21 mouse cellular contexts compared by ENCODE assay signal in the genomic region with DNA sequence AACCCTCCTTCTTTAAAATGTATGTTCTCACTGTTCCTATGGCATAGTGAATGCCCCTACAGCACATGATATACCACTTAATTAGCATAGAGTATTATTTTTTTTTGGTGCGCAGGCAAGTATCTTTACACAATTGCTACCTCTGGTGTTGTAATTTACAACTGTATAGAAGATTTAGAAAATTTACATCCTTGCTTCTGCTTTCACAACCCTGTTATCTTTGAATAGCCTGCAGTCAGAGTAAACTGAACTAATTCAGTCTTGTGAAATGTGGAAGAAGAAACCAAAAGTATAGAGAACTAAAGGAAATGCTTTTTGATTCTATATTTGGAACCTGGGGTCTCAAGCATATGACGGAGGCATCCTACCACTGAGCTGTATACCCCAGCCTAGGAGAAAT.
"Had no signal": no experiment of that assay in that cellular context is flagged by ENCODE, and none has a peak within 500 bp of the region (broad histone marks: within the 10 kb centered on the region; RNA-seq: fewer than 3 reads in every experiment).

No protein-coding gene starts in this region.

- H3K4me1 ChIP-seq: kidney, embryonic 15.5 days; limb, embryonic 10.5 days; limb, embryonic 13.5 days; liver, embryonic 12.5 days; liver, embryonic 15.5 days; megakaryocyte, embryonic 14.5 days; midbrain, embryonic 10.5 days; midbrain, embryonic 13.5 days; neural tube, embryonic 13.5 days; stomach, embryonic 15.5 days had no signal

- H3K27me3 ChIP-seq: kidney, embryonic 15.5 days; limb, embryonic 13.5 days; liver, embryonic 12.5 days; liver, embryonic 15.5 days; megakaryocyte, embryonic 14.5 days; midbrain, embryonic 13.5 days; neural tube, embryonic 13.5 days; stomach, embryonic 15.5 days had no signal

- DNase-seq: kidney, adult 8-10 months; kidney, postnatal 10 days; kidney, postnatal 36 days; liver; lung, adult 2 months; lung, postnatal 14 days; lung, postnatal 4 days; right cerebral cortex, postnatal 4 days; thymus, postnatal 25 days had no signal

- H3K4me3 ChIP-seq: kidney, embryonic 15.5 days; limb, embryonic 10.5 days; limb, embryonic 13.5 days; liver, embryonic 12.5 days; liver, embryonic 15.5 days; megakaryocyte, embryonic 14.5 days; midbrain, embryonic 10.5 days; midbrain, embryonic 13.5 days; myocyte; neural tube, embryonic 13.5 days; stomach, embryonic 15.5 days had no signal

- ATAC-seq: liver, embryonic 12.5 days; midbrain, embryonic 13.5 days; midbrain, embryonic 16.5 days had no signal

- H3K36me3 ChIP-seq: kidney, embryonic 15.5 days; limb, embryonic 10.5 days; limb, embryonic 13.5 days; liver, embryonic 12.5 days; liver, embryonic 15.5 days; midbrain, embryonic 10.5 days; midbrain, embryonic 13.5 days; neural tube, embryonic 13.5 days; stomach, embryonic 15.5 days had no signal

- H3K27ac ChIP-seq: kidney, embryonic 15.5 days; limb, embryonic 10.5 days; limb, embryonic 13.5 days; liver, embryonic 12.5 days; liver, embryonic 15.5 days; midbrain, embryonic 10.5 days; midbrain, embryonic 13.5 days; neural tube, embryonic 13.5 days; stomach, embryonic 15.5 days had no signal
